Mouse (Mus musculus) olfactory bulb, adult 2 months (tissue): Measurements from ENCODE around the gene Nme2.

Source experiments
- CTCF ChIP-seq: fragments of 200-500 bp; IDR thresholded peaks from 2 replicates; pipeline ENCODE4 v1.5.1; 2012; ENCODE audit warnings: low read depth, mild to moderate bottlenecking, low read length, moderate library complexity; ENCODE audit not compliant: insufficient read depth
- POLR2A ChIP-seq: fragments of 200-500 bp; IDR thresholded peaks from 2 replicates; pipeline ENCODE4 v1.6.1; 2012; ENCODE audit warnings: mild to moderate bottlenecking, low read depth, low read length, moderate library complexity; ENCODE audit not compliant: insufficient read depth

DNA sequence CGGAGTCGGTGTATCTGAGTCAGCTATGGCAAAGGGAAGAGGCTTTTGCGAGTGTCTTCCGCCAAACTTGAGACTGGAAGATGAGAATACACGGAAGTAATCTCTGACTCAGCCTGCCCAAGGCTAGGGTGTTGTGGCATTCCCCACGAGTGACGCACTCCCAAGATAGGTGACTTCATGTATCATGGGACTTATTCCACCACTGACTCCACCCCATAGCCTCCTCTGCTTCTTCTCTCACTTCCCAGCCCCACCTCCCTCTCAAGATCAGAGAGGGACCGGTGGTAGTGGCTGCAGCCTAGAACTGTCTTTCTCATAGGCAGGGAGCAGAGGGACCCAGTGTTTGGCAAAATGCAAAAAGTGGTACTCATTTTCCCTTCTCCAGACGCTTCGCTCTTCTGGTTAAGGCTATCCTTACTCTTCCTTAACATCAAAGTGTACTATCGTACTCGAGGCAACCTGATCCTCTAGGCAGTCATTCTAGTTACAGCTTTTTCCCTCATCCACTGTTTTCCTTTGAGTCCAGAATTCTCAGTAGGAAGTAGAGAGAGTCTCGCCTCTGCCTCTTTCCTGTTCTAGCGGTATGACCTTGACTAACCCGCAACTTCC, 39.2 kb upstream of the Nme2 start:
- TF ChIP-seq CTCF: no peak
- TF ChIP-seq POLR2A: no peak
